In the genomic region with DNA sequence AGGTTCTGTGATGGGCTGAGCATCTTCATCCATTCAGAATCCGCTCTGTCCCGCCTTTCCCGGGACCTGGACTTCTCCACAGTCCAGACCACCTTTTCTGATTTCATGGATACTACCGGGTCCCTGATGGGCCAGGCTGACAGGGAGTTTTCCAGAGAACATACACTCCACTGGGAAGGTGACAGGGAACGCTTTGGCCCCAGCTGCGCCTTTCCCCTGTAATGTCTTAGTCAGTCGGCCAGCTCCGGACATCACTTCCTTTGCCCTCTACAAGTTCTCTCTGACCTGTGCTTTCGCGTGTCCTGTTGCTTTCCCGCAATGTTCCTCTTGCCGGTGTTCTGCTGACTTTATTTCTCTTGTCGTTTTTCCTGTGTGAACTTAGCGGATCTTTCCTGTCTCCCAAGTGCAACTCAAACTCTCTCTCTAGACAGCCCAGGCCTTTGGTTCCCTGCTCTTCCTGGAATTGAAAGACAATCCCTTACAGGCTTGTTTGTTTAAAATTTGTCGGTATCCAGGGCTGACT, we compare ENCODE assay signal across 7 mouse cellular contexts. TPM values are rescaled to one million over a fixed set of nuclear protein-coding genes. Genes with fewer than 3 reads are reported as not detected.
DNase-seq lines count a peak whose midpoint lies in the region; ATAC-seq and TF ChIP-seq lines count a peak whose summit lies in the region.

No protein-coding gene starts in this region.

- intact Hi-C loops in heart, postnatal 10 days (cut with DNase I) = no loop called here

- H3K4me1 ChIP-seq in E14TG2a.4 (replicated peaks; ENCODE audit: low read depth, low read length) = peaks cover 41% of the 10 kb centered on the region
- H3K4me1 ChIP-seq in limb, embryonic 10.5 days = peaks cover 14% of the 10 kb centered on the region
- H3K4me1 ChIP-seq in midbrain, embryonic 10.5 days = peaks cover 29% of the 10 kb centered on the region

- H3K27ac ChIP-seq in limb, embryonic 10.5 days = peak overlapping the region; percentile 87
- H3K27ac ChIP-seq in midbrain, embryonic 10.5 days (replicated peaks) = peak overlapping the region; percentile 86

- peaks cover 18% of the 10 kb centered on the region for H3K36me3 ChIP-seq in E14TG2a.4 (ENCODE audit: insufficient read depth, low read length)
- peaks cover 13% of the 10 kb centered on the region for H3K36me3 ChIP-seq in limb, embryonic 10.5 days
- H3K36me3 ChIP-seq in midbrain, embryonic 10.5 days = peaks cover 12% of the 10 kb centered on the region

- peak; percentile 34; the same call in 1 of the 2 replicates for ATAC-seq in erythroblast, adult 5-6 weeks (replicated peaks; ENCODE audit: low FRiP score, poor library complexity, severe bottlenecking)
- ATAC-seq in megakaryocyte-erythroid progenitor cell, adult 5-6 weeks (replicated peaks; ENCODE audit: low FRiP score, low TSS enrichment, poor library complexity, severe bottlenecking) = no peak

- H3K4me3 ChIP-seq in E14TG2a.4 (replicated peaks; ENCODE audit: low read length) = peak overlapping the region; percentile 89
- peak overlapping the region; percentile 87 for H3K4me3 ChIP-seq in limb, embryonic 10.5 days
- H3K4me3 ChIP-seq in midbrain, embryonic 10.5 days = peak overlapping the region; percentile 73

- no peak for TF ChIP-seq CTCF in E14TG2a.4 (conservative IDR thresholded peaks at IDR 0.05; ENCODE audit: low read length)

- DNase-seq in Muller cell, postnatal 12 days (ENCODE audit: inconsistent ontology term) = peak; percentile 42
- peak; percentile 62 to 64 for DNase-seq in heart, postnatal 10 days
- no peak for DNase-seq in limb, embryonic 10.5 days (ENCODE audit: low spot score)
- peak; percentile 49 for DNase-seq in midbrain, embryonic 10.5 days (ENCODE audit: low spot score)

- peaks cover 9% of the 10 kb centered on the region; the same call in 1 of the 2 replicates for H3K27me3 ChIP-seq in E14TG2a.4 (ENCODE audit: insufficient read depth, low read length)
- no peaks in the 10 kb centered on the region for H3K27me3 ChIP-seq in limb, embryonic 10.5 days (ENCODE audit: low read depth, poor library complexity, severe bottlenecking)
- peaks cover 23% of the 10 kb centered on the region; the same call in 1 of the 2 replicates for H3K27me3 ChIP-seq in midbrain, embryonic 10.5 days (ENCODE audit: low read depth, poor library complexity, severe bottlenecking)

- 4% methylated on average over 15 of the region's 15 CpGs for WGBS in limb, embryonic 10.5 days
- 3% methylated on average over 15 of the region's 15 CpGs for WGBS in midbrain, embryonic 10.5 days

- H3K9me3 ChIP-seq in E14TG2a.4 (ENCODE audit: low read length) = peaks cover 3% of the 10 kb centered on the region; the same call in 1 of the 2 replicates
- no peaks in the 10 kb centered on the region for H3K9me3 ChIP-seq in limb, embryonic 10.5 days (replicated peaks)
- H3K9me3 ChIP-seq in midbrain, embryonic 10.5 days (replicated peaks) = no peaks in the 10 kb centered on the region

RNA-seq across cellular contexts. Expression of a gene that starts 0.7 kb away (rescaled TPM):
- 7.1 and 10.0 TPM in 2 replicates for total RNA-seq in erythroblast, adult 5-6 weeks (2015; ENCODE audit: low replicate concordance)
- total RNA-seq in erythroblast, adult 5-6 weeks (2017; ENCODE audit: low replicate concordance) = 8.3 and 11.8 TPM in 2 replicates
- 10 to 100 TPM; 12.1 to 12.6 TPM for total RNA-seq in heart, postnatal 10 days (2021)
- 22.5 and 26.8 TPM in 2 replicates for polyA plus RNA-seq in limb, embryonic 10.5 days (2016; fragmentation: Nextera tagmentation; extraction: Ambion mirVana)
- 24.9 and 25.1 TPM in 2 replicates for polyA plus RNA-seq in midbrain, embryonic 10.5 days (2016; fragmentation: Nextera tagmentation; extraction: Ambion mirVana)
- 44.1 and 49.9 TPM in 2 replicates for total RNA-seq in megakaryocyte-erythroid progenitor cell, adult 5-6 weeks (2014; fragmentation: Nextera tagmentation)
- 63.1 and 65.8 TPM in 2 replicates for total RNA-seq in megakaryocyte-erythroid progenitor cell, adult 5-6 weeks (2017)
